Mouse (Mus musculus): ENCODE data around the gene Ccdc65. TPM values are rescaled to one million over a fixed set of nuclear protein-coding genes. Genes with fewer than 3 reads are reported as not detected.

Ccdc65 gene
- polyA plus RNA-seq (2011; ENCODE audit: insufficient read depth, insufficient read length, low replicate concordance, missing spikeins): not detected in 2 replicates

GRCm38 (mm10) chr15:98707766-98708372, at the start of gene Ccdc65:
Ccdc65 (plus strand) TSS chr15:98708207.
- Histone ChIP-seq H3K4me3 (replicated peaks; ENCODE audit: control insufficient read depth, low read depth, low read length) (peak within 1 kb of the TSS; percentile 16), H3K4me1 (ENCODE audit: control insufficient read depth, insufficient read depth, low read length) (no peaks in the 10 kb centered on the region)
- TF ChIP-seq POLR2A (IDR thresholded peaks at IDR 0.05; ENCODE audit: borderline replicate concordance, control insufficient read depth, low read depth, low read length) (no peak), CTCF (IDR thresholded peaks at IDR 0.05; ENCODE audit: control insufficient read depth, insufficient read depth, low read length) (peak; percentile 57)

DNA sequence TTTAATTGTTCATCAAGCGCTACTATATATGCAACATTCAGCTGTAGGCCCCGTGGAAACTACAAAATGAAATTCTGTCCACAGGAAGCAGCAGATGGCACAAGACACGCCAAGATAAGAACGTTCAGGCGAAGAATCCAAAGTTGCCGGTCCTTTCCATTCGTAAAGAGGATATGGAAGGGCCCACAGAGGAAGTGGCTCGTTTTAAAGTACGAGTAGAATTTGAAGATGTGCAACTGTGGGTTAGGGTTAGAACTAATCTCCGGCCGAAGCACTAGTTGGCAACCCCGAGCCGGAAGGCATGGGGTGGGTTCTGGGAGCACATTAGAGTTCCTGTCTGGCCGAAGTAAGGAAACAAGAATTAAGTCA, 45.8 kb upstream of the Ccdc65 start:
- Histone ChIP-seq H3K27ac (ENCODE audit: control insufficient read depth, insufficient read depth, low read depth, low read length, poor library complexity) (peak overlapping the region; percentile 89), H3K4me3 (replicated peaks; ENCODE audit: control insufficient read depth, low read depth, low read length) (peak overlapping the region; percentile 86), H3K4me1 (ENCODE audit: control insufficient read depth, insufficient read depth, low read length) (no peaks in the 10 kb centered on the region; the same call in none of the 2 replicates)
- WGBS: under 1% methylated on average over 14 of the region's 14 CpGs
- TF ChIP-seq POLR2A (IDR thresholded peaks at IDR 0.05; ENCODE audit: borderline replicate concordance, control insufficient read depth, low read depth, low read length) (no peak), CTCF (IDR thresholded peaks at IDR 0.05; ENCODE audit: control insufficient read depth, insufficient read depth, low read length) (no peak)

More at GRCm38 (mm10) chr15:98707766-98708372, at the start of gene Ccdc65:
- WGBS: 15% methylated on average over 16 of the region's 16 CpGs
- H3K27ac ChIP-seq (ENCODE audit: control insufficient read depth, insufficient read depth, low read depth, low read length, poor library complexity): no peak within 1 kb of the TSS

DNA sequence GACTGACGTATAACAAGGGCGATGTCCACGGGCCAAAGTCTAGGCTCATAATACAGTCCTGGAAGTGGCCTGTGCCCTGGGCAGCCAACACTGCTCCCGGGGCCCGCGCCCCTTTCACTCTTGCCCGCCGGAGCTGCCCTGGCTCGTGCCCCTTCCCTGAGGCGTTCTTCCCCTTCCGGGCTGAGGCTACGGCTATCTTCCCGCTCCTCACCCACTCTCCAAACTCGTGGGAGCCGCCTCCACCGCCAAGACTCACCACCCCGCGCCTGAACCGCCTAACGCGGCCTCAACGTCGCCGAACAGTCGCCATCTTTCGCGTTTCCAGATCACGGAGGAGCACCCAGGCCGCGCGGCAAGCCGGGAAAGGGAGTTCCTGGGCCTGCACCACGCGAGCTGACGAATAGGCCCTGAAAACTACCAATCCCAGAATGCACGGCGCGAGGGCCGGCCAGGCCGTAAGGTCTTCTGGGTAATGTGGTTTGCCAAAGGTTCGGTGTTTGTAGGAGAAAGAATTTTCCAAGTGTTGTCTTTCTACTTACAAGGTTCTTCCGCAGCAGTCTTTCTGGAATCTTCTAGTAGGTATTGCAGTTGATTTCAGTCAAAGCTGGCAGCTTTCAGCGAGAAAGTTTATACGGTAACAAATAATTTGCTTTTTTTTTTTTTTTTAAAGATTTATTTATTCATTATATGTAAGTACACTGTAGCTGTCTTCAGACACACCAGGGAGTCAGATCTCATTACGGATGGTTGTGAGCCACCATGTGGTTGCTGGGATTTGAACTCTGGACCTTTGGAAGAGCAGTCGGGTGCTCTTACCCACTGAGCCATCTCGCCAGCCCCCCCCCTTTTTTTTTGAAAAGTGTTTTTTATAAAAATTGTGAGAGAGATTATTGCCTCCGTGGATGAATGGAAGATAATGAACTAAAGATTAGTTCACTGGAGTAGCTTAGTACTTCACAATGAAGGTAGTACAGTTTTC, 45.2 kb upstream of the Ccdc65 start, which contains the start of gene Ddx23:
TSS of gene Ddx23 (minus strand) at position 328 of the 979 bp plus-strand sequence.
- TF ChIP-seq CTCF (IDR thresholded peaks at IDR 0.05; ENCODE audit: control insufficient read depth, insufficient read depth, low read length): peak; percentile 19; the same call in 1 of the 2 replicates
- peak; percentile 97 for TF ChIP-seq POLR2A (IDR thresholded peaks at IDR 0.05; ENCODE audit: borderline replicate concordance, control insufficient read depth, low read depth, low read length)
- peak within 1 kb of the TSS; percentile 86 for H3K4me3 ChIP-seq (replicated peaks; ENCODE audit: control insufficient read depth, low read depth, low read length)
- 3% methylated on average over 48 of the region's 48 CpGs for WGBS

GRCm38 (mm10) chr15:98664042-98664907, 43.7 kb upstream of the Ccdc65 start:
- WGBS: 64% methylated on average over 11 of the region's 11 CpGs
- Histone ChIP-seq H3K4me1 (ENCODE audit: control insufficient read depth, insufficient read depth, low read length) (no peaks in the 10 kb centered on the region; the same call in none of the 2 replicates), H3K27ac (ENCODE audit: control insufficient read depth, insufficient read depth, low read depth, low read length, poor library complexity) (no peak overlapping the region), H3K4me3 (replicated peaks; ENCODE audit: control insufficient read depth, low read depth, low read length) (no peak overlapping the region)
- TF ChIP-seq CTCF (IDR thresholded peaks at IDR 0.05; ENCODE audit: control insufficient read depth, insufficient read depth, low read length) (peak; percentile 20; the same call in 1 of the 2 replicates), POLR2A (IDR thresholded peaks at IDR 0.05; ENCODE audit: borderline replicate concordance, control insufficient read depth, low read depth, low read length) (no peak)

More for the DNA sequence above, 45.2 kb upstream of the Ccdc65 start, which contains the start of gene Ddx23:
- H3K4me1 ChIP-seq (ENCODE audit: control insufficient read depth, insufficient read depth, low read length): no peaks in the 10 kb centered on the region; the same call in none of the 2 replicates
- peak within 1 kb of the TSS; percentile 89 for H3K27ac ChIP-seq (ENCODE audit: control insufficient read depth, insufficient read depth, low read depth, low read length, poor library complexity)

- 47% methylated on average over 4 of the region's 4 CpGs for WGBS
- TF ChIP-seq CTCF (IDR thresholded peaks at IDR 0.05; ENCODE audit: control insufficient read depth, insufficient read depth, low read length) (no peak), POLR2A (IDR thresholded peaks at IDR 0.05; ENCODE audit: borderline replicate concordance, control insufficient read depth, low read depth, low read length) (no peak)
- Histone ChIP-seq H3K27ac (ENCODE audit: control insufficient read depth, insufficient read depth, low read depth, low read length, poor library complexity) (no peak overlapping the region), H3K4me1 (ENCODE audit: control insufficient read depth, insufficient read depth, low read length) (peaks cover 3% of the 10 kb centered on the region; the same call in 1 of the 2 replicates), H3K4me3 (replicated peaks; ENCODE audit: control insufficient read depth, low read depth, low read length) (no peak overlapping the region)
Observed at GRCm38 (mm10) chr15:98672592-98672991, 35.4 kb upstream of the Ccdc65 start.

GRCm38 (mm10) chr15:98673732-98674131, 34.3 kb upstream of the Ccdc65 start:
- Histone ChIP-seq H3K4me3 (replicated peaks; ENCODE audit: control insufficient read depth, low read depth, low read length) (no peak overlapping the region), H3K4me1 (ENCODE audit: control insufficient read depth, insufficient read depth, low read length) (peaks cover 3% of the 10 kb centered on the region; the same call in 1 of the 2 replicates), H3K27ac (ENCODE audit: control insufficient read depth, insufficient read depth, low read depth, low read length, poor library complexity) (no peak overlapping the region)
- TF ChIP-seq CTCF (IDR thresholded peaks at IDR 0.05; ENCODE audit: control insufficient read depth, insufficient read depth, low read length) (no peak), POLR2A (IDR thresholded peaks at IDR 0.05; ENCODE audit: borderline replicate concordance, control insufficient read depth, low read depth, low read length) (no peak)
- WGBS: 87% methylated on average over 7 of the region's 7 CpGs

DNA sequence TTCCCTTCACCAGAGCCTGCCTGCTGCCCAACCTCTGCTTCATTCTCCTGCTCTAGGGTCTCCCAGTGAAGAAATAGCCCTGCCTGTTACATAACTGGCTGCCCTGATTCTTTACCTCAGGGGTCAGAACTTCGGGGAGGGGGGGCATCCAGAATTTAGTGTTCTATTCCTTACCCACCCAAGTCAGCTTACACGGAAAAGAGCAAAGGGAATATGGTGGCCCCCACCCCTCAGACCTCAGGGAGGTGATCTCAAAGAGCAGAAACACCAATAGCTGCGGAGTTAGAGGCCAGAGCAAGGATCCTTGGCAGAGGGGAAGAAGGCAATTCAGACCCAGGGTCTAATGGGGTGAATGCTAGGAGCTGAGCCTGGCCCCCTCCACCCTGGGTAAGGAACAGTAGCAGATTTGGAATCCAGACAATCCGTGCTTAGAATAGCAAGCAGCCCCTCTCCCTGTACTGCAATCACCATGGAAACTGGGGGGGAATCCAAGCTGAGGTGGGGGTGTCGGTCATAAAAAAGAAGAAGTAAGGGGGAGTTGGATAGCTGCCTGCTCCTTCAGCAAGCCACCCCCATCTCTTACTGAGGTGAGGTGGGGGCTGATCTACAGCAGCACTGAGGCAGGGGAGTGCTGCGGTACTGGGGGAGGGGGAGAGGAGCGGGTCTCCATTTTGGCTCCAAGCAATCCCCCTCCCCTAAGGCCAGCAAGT, 33.6 kb upstream of the Ccdc65 start:
- H3K4me3 ChIP-seq (replicated peaks; ENCODE audit: control insufficient read depth, low read depth, low read length): no peak overlapping the region
- no peak overlapping the region for H3K27ac ChIP-seq (ENCODE audit: control insufficient read depth, insufficient read depth, low read depth, low read length, poor library complexity)
- H3K4me1 ChIP-seq (ENCODE audit: control insufficient read depth, insufficient read depth, low read length): peaks cover 3% of the 10 kb centered on the region; the same call in 1 of the 2 replicates
- WGBS: 31% methylated on average over 7 of the region's 7 CpGs
- TF ChIP-seq CTCF (IDR thresholded peaks at IDR 0.05; ENCODE audit: control insufficient read depth, insufficient read depth, low read length) (no peak), POLR2A (IDR thresholded peaks at IDR 0.05; ENCODE audit: borderline replicate concordance, control insufficient read depth, low read depth, low read length) (no peak)

Measured in bone marrow, adult 2 months (tissue).